Mouse (Mus musculus) left cerebral cortex, adult 18-20 months (tissue): ENCODE data around the gene Pax1. TPM values are rescaled to one million over a fixed set of nuclear protein-coding genes. Genes with fewer than 3 reads are reported as not detected.
A peak's percentile ranks its signal among the peaks of the same experiment; 100 is the strongest.

Experiments used
- DNase-seq, 2 experiments: peaks; one replicate each; pipeline ENCODE4 v3.0.0; 2021 to 2022; ENCODE audit warnings: low spot score in 2 of 2, mixed read lengths in 1 of 2
- long read RNA-seq, 2 experiments: library from polyadenylated mRNA; stranded (forward); transcript quantifications; one replicate each; pipeline ENCODE4 v2.0.0; 2021
- total RNA-seq, 2 experiments: library from RNA; stranded (reverse); gene quantifications; 2 replicates each; pipeline ENCODE4 v1.2.3; 2021

Gene Pax1
- under 1 TPM in 1 of 2 experiments, not detected in 1; 0.12 TPM for total RNA-seq
- long read RNA-seq, experiment 1 = 0 reads
- long read RNA-seq, experiment 2 = 0 reads

- no peak for DNase-seq
These were observed at the start of gene Pax1 for GRCm38 (mm10) chr2:147361581-147361980. Gene Pax1 (plus strand): TSS chr2:147361925.

DNA sequence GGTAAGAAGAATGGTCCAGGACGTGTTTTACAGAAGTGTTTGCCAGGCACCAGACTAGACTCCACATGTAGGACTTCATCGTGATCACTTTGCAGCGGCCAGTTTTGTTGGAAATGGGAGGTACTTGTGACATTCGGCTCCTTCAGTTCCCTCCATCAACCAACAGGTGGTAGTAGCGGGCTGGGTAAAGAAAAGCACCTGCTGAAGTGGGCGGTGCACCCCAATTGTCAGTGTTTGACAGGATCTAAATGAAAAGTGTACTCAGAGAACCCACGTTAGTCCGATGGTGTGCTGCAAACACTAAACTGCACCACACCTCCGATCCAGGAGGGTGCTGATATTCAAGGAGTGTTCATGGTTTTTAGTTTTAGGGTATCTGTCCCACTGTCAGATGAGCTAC, 40.7 kb upstream of the Pax1 start:
- DNase-seq = no peak

DNA sequence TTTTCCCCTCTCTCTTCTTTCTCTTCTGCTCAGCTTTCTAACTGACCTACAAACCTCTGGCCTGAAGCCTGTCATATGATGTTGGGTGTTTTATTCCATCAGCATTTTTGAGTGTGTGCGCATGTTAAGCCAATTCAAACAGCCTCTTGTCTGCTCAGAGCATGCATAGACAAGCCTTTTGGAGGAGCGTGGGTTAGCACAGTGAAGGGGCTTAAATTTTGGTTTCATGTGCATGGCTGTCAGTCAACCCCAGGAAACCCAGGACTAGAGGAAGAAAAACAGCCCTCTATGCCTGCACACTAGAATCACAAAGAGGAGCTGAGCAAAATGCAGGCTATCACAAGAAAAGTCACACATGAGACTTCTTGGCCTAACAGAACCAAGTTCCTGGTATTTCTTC, 36.5 kb upstream of the Pax1 start:
- no peak for DNase-seq

DNA sequence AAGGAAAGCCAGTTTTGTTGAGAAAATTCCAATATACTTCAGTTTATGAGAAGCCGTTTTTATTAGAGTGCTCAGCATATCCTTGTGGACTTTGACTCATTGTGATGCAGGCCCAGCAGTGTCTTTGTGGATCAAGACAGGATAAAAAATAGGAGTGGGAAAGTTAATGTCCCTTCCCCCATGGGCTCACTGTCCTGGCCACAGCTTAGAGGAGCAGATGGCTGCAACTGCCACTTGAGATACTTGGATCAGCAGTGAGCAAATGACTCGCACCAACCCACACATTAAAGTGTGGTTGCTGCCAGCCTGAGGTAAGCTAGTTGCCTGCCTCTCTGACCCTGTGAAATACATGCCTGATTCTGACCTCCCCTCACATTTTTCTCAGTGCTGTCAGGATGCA, 29.0 kb upstream of the Pax1 start:
- DNase-seq = no peak

- peak in 1 of 2 experiments; percentile 3 for DNase-seq
These were observed 23.0 kb upstream of the Pax1 start for GRCm38 (mm10) chr2:147338729-147339128.

DNA sequence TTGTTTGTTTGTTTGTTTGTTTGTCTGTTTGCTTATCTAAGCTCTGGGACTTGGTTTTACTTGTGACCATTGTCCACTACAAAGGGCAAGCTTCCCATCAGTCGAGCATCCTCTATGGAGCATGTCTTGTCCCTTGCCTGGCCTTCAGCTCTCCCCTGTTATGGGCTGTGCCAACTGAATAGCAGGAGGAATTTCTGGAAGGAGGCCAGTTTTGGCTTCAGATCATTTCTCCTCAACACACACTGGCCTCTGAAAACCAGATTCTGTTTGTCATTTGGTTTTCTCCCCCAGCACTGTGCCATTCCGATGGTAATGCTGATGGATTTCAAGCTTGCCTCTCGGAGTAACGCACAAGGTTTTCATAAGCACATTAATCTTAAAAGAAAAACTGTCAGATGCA, 21.9 kb upstream of the Pax1 start:
- no peak for DNase-seq

GRCm38 (mm10) chr2:147342198-147342597, 19.5 kb upstream of the Pax1 start:
- peak in 1 of 2 experiments; percentile 27 for DNase-seq

DNA sequence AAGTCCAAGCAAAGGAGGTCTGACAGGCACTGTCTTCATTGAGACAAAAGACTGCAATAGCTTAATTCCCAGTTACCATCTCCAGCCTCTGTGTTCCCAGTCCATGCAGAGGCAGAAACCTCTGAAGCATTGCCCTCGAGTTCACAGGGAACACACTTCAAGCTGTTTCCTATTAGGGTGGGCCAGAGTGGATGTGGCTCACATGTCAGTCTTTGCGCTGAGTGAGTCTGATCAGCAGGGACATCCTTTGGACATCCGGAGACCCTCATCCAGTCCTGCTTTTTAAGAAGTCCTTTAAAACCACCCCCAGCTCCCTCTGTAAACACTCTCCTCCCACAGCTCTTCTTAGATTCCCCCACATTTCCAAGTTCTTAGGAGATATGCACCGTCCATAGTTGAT, 2.0 kb upstream of the Pax1 start:
- DNase-seq = no peak

DNA sequence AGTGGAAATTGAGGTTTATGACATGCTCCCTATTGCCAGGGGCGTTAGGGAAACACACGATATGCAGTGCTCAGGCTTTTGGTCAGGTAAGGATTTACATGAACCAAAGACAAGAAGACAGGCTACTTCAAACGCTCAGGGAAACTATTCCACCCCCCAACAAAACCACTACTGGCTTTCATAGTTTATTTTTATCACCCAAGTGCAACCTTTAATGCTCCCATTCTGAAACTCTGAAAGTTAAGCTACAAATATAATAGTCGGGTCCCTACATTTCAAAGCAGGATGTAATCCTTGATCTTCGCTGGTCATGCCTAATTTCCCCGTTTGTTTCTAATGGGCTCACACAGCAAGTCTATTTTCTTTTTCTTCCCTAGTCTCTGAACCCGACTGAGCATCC, 1.3 kb upstream of the Pax1 start:
- no peak for DNase-seq

DNA sequence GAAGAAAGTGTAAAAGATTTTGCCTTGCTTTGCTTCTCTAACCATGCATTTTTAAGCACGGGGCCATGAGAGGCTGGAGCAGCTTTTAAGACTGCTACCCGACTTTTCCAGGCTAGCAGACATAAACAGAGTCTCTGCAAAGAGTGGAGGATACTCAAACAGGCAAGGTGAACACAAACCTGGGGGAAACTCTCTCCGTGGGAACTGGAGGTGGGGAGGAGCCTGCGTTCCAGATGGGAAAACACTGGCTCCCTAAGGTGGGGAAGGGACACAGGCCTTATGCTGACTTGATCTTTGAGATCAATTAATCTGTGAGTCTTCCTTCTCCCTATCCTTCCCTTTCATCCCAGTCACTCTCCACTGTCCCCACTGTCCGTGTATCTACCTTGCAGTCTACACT, 869 bp upstream of the Pax1 start:
- no peak for DNase-seq

DNA sequence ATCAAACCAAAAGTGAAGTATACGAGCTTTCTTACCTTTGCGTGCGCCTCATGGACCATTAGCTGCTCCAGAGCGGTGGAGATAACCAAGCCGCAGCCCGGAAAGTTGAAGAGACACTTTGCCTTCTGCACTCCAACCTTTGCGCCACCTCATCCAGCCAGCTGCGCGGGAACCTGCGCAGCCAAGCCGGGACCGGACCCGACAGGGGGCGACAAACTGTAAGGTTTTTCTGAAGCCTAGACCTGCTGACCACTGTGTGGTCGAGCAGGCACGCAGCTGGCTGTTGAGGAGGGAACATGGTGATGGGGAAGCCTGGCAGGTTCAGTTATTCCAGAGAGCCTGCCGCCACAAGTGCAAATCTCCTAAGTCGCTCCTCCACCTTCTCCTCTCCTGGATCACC, 591 bp downstream of the Pax1 start:
- DNase-seq = no peak

GRCm38 (mm10) chr2:147363401-147364130, 1.8 kb downstream of the Pax1 start:
- no peak for DNase-seq

- DNase-seq = no peak
These were observed 2.5 kb downstream of the Pax1 start for GRCm38 (mm10) chr2:147364198-147364597.

DNA sequence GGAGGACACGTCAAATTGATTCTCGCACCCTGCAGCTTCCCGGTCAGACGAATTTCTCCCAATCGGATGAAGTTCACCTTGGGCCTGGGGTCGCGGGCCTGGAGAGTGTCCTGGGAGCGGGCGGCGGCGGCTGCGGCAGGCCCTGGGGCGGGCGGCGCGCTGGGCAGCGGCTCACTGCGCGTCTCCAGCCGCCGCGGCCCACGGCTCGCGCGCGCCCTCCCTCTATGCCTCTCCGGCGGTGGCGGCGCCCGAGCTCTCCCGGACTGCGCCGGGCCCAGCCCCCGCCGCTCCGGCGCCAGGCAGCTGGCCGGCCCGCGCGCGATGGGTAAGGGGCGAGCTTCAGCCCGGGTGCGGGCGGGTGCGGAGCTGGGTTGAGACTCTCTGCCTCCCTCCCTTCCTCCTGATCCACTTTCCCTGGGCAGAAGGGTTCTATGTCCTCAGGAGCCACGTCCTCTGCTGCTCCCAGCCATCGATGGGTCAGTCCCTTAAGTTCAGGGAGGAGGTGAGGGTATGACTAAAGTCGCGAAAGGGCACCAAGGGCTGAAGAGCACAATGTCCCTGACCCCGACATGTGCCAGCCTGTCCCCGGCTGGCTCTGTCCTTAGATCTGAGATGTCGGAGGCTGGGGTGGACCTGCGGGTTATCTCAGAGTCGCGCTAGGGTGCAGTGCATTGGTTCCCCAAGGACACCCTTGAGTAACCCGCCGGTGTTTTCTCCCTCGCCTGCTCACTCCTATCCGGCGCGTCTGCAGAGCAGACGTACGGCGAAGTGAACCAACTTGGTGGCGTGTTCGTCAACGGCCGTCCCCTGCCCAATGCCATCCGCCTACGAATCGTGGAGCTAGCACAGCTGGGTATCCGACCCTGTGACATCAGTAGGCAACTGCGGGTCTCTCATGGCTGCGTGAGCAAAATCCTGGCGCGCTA, 3.5 kb downstream of the Pax1 start:
- no peak for DNase-seq

GRCm38 (mm10) chr2:147365908-147366630, 4.3 kb downstream of the Pax1 start:
- no peak for DNase-seq

DNA sequence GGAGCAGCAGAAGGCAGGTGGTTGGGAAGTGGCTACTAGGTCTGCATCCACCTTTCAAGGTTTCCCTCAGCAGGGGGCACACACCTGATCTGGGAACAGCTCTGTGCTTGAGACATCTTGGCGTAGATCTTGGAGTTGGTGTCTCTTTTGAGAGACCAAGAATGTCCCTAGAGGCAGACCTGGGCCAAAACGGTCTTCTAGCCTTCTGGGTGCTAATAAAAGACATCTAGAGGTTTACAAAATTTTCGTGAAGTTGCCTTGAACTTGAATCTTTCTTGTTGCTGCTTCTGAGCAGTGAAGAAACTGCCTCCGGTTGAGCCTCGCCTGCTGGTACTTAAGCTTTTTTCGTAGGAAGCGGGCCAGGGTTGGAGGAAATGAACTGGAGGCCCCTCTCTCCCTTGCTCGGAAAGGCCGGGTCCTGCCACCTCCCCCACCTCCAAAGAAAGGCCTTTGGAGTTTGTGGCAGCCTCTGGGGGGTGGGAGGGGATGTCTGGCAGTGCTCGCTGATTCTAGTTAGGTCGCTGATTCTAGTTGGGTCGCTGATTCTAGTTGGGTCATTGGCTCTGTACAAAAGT, 5.6 kb downstream of the Pax1 start:
- DNase-seq = no peak

DNA sequence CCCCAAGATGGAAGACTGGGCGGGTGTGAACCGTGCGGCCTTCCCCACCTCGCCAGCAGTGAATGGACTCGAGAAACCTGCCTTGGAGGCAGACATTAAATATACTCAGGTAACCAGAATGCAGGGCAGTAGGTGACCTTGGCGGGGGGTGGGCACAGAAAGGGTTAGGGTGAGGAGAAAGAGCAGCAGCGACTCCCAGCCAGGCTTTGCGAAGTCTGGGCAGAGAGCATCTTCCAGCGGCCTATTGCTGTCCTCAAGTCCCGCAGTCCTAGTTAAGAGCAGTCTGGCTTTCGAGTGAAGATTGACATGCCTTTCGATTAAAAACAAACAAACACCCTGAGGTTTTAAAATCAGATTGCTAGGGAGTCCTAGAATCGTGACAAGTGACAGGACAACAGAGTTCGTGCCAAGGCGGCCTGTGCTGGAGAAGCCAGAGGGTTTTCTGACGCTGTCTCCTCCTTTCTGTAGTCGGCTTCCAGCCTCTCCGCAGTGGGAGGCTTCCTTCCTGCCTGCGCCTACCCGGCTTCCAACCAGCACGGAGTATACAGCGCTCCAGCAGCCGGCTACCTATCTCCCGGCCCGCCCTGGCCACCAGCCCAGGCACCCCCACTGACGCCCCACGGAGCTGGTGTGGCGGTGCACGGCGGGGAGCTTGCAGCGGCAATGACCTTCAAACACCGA, 6.3 kb downstream of the Pax1 start:
- no peak for DNase-seq

DNA sequence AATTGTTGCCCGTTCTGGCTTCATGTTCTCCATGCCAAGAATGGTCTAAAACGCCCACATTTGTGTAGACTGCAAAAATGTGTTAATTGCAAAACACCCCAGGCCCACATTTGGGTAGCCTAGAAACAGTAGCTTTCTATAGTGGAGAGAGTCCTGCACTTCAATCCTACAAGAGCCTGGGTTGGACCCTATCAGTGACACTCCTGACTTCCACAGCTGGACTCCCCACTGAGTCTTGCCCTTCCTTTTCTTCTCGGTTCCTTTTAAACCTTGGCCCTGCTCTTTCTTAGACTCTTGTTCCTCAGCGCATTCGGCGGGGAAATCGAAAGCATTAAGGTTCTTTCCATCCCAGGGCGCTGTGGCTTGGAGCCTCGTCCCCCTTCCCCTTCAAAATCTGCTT, 7.8 kb downstream of the Pax1 start:
- DNase-seq = no peak

- DNase-seq = no peak
These were observed 8.4 kb downstream of the Pax1 start for GRCm38 (mm10) chr2:147370091-147370490.

DNA sequence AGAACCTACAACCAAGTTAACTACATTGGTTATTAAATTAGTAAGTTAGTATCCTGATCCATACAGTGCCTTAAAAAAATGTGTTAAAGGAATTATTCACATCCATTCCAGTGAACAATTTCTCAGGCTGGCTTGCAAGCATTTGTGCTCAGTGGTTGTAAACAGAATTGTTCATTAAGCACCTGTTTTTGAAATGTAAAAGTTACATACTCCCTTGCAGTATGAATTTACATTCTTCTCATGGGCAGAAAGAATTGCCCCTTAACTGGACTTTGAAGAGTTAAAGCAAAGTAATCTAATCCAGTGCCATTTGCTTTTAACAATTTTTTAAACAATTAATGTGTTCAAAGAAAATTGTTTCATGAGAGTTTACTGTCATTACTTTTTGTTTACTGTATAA, 9.6 kb downstream of the Pax1 start:
- no peak for DNase-seq

DNA sequence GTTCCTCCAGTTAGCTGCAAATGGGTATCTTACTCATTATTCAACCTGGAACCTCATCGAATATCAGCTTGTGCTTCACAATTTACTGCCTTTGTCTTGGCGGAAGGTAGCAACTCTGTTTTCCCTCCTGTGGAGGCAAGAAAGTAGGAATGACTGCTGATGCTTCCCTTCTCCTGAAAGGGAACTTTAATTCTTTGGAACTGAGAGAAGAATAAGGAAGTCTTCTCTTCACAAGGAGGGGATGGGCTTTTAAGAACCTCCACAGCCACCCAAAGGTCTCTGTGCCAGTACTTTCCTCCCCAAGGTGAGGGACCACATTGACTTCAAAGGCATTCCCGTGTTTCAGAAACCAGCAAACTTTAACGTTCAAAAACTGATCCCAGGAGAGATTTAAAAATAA, 10.1 kb downstream of the Pax1 start:
- DNase-seq = no peak
